ENCODE assay signal across 8 mouse cellular contexts in the genomic region with DNA sequence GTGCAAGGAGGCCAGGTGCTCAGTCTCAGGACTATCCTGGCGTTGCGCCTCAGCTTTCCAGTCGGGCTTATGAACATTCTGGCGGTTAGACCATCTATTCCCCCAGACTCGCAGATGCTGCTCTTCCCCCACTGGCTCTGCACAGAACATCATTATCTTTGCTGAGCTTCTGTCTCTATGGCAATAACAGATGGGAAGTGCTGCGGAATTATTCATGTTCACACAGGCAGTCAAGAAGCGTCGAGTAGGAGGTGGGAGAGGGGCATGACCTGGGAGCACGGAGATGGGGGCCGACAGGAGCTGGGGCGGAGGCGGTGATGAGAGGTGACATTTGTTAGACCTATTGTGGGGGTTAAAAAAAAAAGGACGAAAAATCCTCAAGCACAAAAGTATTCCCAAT. TPM values are rescaled to one million over a fixed set of nuclear protein-coding genes. Genes with fewer than 3 reads are reported as not detected.
DNase-seq lines count a peak whose midpoint lies in the region; ATAC-seq and TF ChIP-seq lines count a peak whose summit lies in the region.

No protein-coding gene starts in this region.

- peaks cover 15% of the 10 kb centered on the region for H3K4me1 ChIP-seq in lung, embryonic 14.5 days (ENCODE audit: insufficient read depth)
- H3K4me1 ChIP-seq in heart, adult 2 months (ENCODE audit: control insufficient read depth, insufficient read depth, low read length), result peaks cover 11% of the 10 kb centered on the region
- H3K4me1 ChIP-seq in liver, embryonic 14.5 days (replicated peaks; ENCODE audit: control insufficient read depth in 2 of 2, insufficient read depth in 2 of 2, low read length in 1 of 2), result peaks cover 19 to 22% of the 10 kb centered on the region in 2 experiments

- no peaks in the 10 kb centered on the region for H3K27me3 ChIP-seq in lung, embryonic 14.5 days (ENCODE audit: insufficient read depth, low read length)
- H3K27me3 ChIP-seq in heart, adult 2 months (ENCODE audit: control insufficient read depth, insufficient read depth, low read length), result no peaks in the 10 kb centered on the region
- H3K27me3 ChIP-seq in liver, embryonic 14.5 days (ENCODE audit: control insufficient read depth, insufficient read depth, low read length), result no peaks in the 10 kb centered on the region

- no peak for TF ChIP-seq CTCF in lung, embryonic 14.5 days (IDR thresholded peaks at IDR 0.05; ENCODE audit: low read depth)
- TF ChIP-seq CTCF in heart, adult 2 months (IDR thresholded peaks at IDR 0.05), result no peak
- no peak for TF ChIP-seq CTCF in liver, embryonic 14.5 days (IDR thresholded peaks at IDR 0.05; ENCODE audit: low read depth)

- peak overlapping the region; percentile 99 for H3K27ac ChIP-seq in lung, embryonic 14.5 days (ENCODE audit: low read depth)
- peak overlapping the region; percentile 99 for H3K27ac ChIP-seq in heart, adult 2 months
- no peak overlapping the region; the same call in 1 of the 2 replicates for H3K27ac ChIP-seq in liver, embryonic 14.5 days

- peak; percentile 54 for DNase-seq in lung, embryonic 14.5 days
- no peak for DNase-seq in lung, postnatal 25 days (ENCODE audit: low spot score)
- peak; percentile 59 to 70 for DNase-seq in cerebellum, postnatal 14 days
- DNase-seq in heart, adult 2 months, result peak; percentile 28 to 42
- DNase-seq in layer of hippocampus, adult 11-12 months (ENCODE audit: low spot score), result peak; percentile 74
- DNase-seq in liver, embryonic 14.5 days (ENCODE audit: low read depth in 3 of 3, low spot score in 3 of 3), result peak in 1 of 3 experiments; percentile 44
- DNase-seq in right cerebral cortex, adult 18-20 months, result peak; percentile 80
- DNase-seq in gastrocnemius, postnatal 10 days, result no peak

- peak overlapping the region; percentile 91 for H3K4me3 ChIP-seq in lung, embryonic 14.5 days (ENCODE audit: low read depth, low read length)
- H3K4me3 ChIP-seq in heart, adult 2 months, result peak overlapping the region; percentile 80
- peak overlapping the region; percentile 79 to 82 for H3K4me3 ChIP-seq in liver, embryonic 14.5 days (ENCODE audit: insufficient read depth in 1 of 2, low read depth in 2 of 2, low read length in 2 of 2)

- H3K9ac ChIP-seq in lung, embryonic 14.5 days, result peak overlapping the region; percentile 38
- 0 out of 2 replicates have a peak overlapping the region, but pooled peaks have one; percentile 5 for H3K9ac ChIP-seq in heart, adult 2 months (ENCODE audit: low read depth, low read length)
- H3K9ac ChIP-seq in liver, embryonic 14.5 days (replicated peaks), result peak overlapping the region; percentile 84

- WGBS in lung, embryonic 14.5 days, result 3% methylated on average over 13 of the region's 13 CpGs
- WGBS in heart, adult 2 months, result 15% methylated on average over 13 of the region's 13 CpGs
- 2% methylated on average over 13 of the region's 13 CpGs for WGBS in liver, embryonic 14.5 days (ENCODE audit: insufficient replicate concordance)

- no peak for ATAC-seq in lung, embryonic 14.5 days (ENCODE audit: insufficient read depth)
- ATAC-seq in liver, embryonic 14.5 days (ENCODE audit: insufficient read depth), result no peak

- H3K4me2 ChIP-seq in lung, embryonic 14.5 days, result peak overlapping the region; percentile 59
- H3K4me2 ChIP-seq in liver, embryonic 14.5 days (ENCODE audit: low read depth), result peak overlapping the region; percentile 75

- TF ChIP-seq EP300 in heart, adult 2 months (IDR thresholded peaks at IDR 0.05; ENCODE audit: insufficient read depth, low read depth, low read length), result no peak
- 0 out of 2 replicates have a peak, but pooled peaks have one; percentile 9 for TF ChIP-seq EP300 in liver, embryonic 14.5 days (IDR thresholded peaks at IDR 0.05; ENCODE audit: low read depth)

- no peaks in the 10 kb centered on the region for H3K9me3 ChIP-seq in lung, embryonic 14.5 days (ENCODE audit: low read depth, low read length)
- H3K9me3 ChIP-seq in liver, embryonic 14.5 days (ENCODE audit: control insufficient read depth, low read length), result no peaks in the 10 kb centered on the region

- no peak for TF ChIP-seq POLR2A in heart, adult 2 months (IDR thresholded peaks at IDR 0.05; ENCODE audit: insufficient read depth, low read depth, low read length)

- H3K36me3 ChIP-seq in lung, embryonic 14.5 days (ENCODE audit: insufficient read depth), result peaks cover 7% of the 10 kb centered on the region; the same call in 1 of the 2 replicates
- H3K36me3 ChIP-seq in heart, adult 2 months (ENCODE audit: control insufficient read depth, insufficient read depth, low read length), result peaks cover 13% of the 10 kb centered on the region
- H3K36me3 ChIP-seq in liver, embryonic 14.5 days (replicated peaks; ENCODE audit: control insufficient read depth, insufficient read depth, low read depth), result no peaks in the 10 kb centered on the region

- no peaks in the 10 kb centered on the region for H3K79me2 ChIP-seq in heart, adult 2 months (replicated peaks; ENCODE audit: control insufficient read depth, insufficient read depth, low read length)

- intact Hi-C loops in heart, adult 2 months (cut with DNase I), result loop anchor here (2.0 to 10.0 kb wide), 4 partner anchors 16 to 298 kb away; a partner anchor contains a TSS

RNA-seq across cellular contexts. Expression of a gene that starts 1.7 kb away (rescaled TPM):
- 24.0 and 24.6 TPM in 2 replicates for polyA plus RNA-seq in lung, embryonic 14.5 days (2014; fragmentation: Nextera tagmentation; extraction: Ambion mirVana)
- 10 to 100 TPM; 14.2 to 15.4 TPM for total RNA-seq in heart, adult 2 months (2021)
- 8.0 and 13.8 TPM in 2 replicates for polyA plus RNA-seq in heart, adult 2 months (2012; rRNA removed)
- 1.6 and 2.7 TPM in 2 replicates for polyA plus RNA-seq in liver, embryonic 14.5 days (2012; rRNA removed)
- 4.2 and 4.3 TPM in 2 replicates for polyA plus RNA-seq in liver, embryonic 14.5 days (2014; fragmentation: Nextera tagmentation; extraction: Ambion mirVana)
- 10 to 100 TPM; 17.6 to 19.3 TPM for total RNA-seq in gastrocnemius, postnatal 10 days (2021)

RNA-seq across cellular contexts. Expression of a gene that starts 56.5 kb away (rescaled TPM):
- polyA plus RNA-seq in lung, embryonic 14.5 days (2014; fragmentation: Nextera tagmentation; extraction: Ambion mirVana), result 3.4 and 3.6 TPM in 2 replicates
- under 1 TPM; 0.57 to 0.68 TPM for total RNA-seq in heart, adult 2 months (2021)
- 0.59 and 0.94 TPM in 2 replicates for polyA plus RNA-seq in heart, adult 2 months (2012; rRNA removed)
- polyA plus RNA-seq in liver, embryonic 14.5 days (2012; rRNA removed), result 0.06 and 0.09 TPM in 2 replicates
- polyA plus RNA-seq in liver, embryonic 14.5 days (2014; fragmentation: Nextera tagmentation; extraction: Ambion mirVana), result not detected in 2 replicates
- 1 to 10 TPM in 1 of 2 experiments, under 1 TPM in 1; 0.95 to 2.0 TPM for total RNA-seq in gastrocnemius, postnatal 10 days (2021)

Comparison
In these comparisons a context has a peak if more than half of its experiments do, and no peak if none do; other contexts are left out.
1. DNase-seq: peak in lung, embryonic 14.5 days (single experiment), cerebellum, postnatal 14 days (2 of 2), heart, adult 2 months (2 of 2), layer of hippocampus, adult 11-12 months (single experiment) and right cerebral cortex, adult 18-20 months (single experiment); none in lung, postnatal 25 days (single experiment) and gastrocnemius, postnatal 10 days (single experiment).
2. H3K9ac ChIP-seq: peak in every context shown above with its lines; median percentile 84 in liver, embryonic 14.5 days; 38 in lung, embryonic 14.5 days; 5 in heart, adult 2 months.
3. Peak in every context shown above with its lines, with median percentiles within 50 percentile points of each other: H3K4me3 ChIP-seq.